Mouse (Mus musculus) embryo, embryonic 10 days (tissue): ENCODE data around the gene Hivep2.
A peak's percentile ranks its signal among the peaks of the same experiment; 100 is the strongest.

Experiments
- DNase-seq: peaks from one replicate; pipeline ENCODE4 v3.0.0-alpha.2; 2015; ENCODE audit warnings: low spot score

Gene Hivep2

GRCm38 (mm10) chr10:13965974-13966829 is at the start of gene Hivep2:
Hivep2 (plus strand) TSS chr10:13966075.
- peak; percentile 51 for DNase-seq

- peak; percentile 63 for DNase-seq
Observed at GRCm38 (mm10) chr10:13916645-13917342, 49.1 kb upstream of the Hivep2 start.

GRCm38 (mm10) chr10:13921641-13922385 is 44.1 kb upstream of the Hivep2 start:
- no peak for DNase-seq

- DNase-seq, result no peak
Observed at GRCm38 (mm10) chr10:13929306-13929705, 36.6 kb upstream of the Hivep2 start.

- DNase-seq, result no peak
Observed at GRCm38 (mm10) chr10:13932147-13932546, 33.7 kb upstream of the Hivep2 start.

GRCm38 (mm10) chr10:13933320-13933719 is 32.6 kb upstream of the Hivep2 start:
- DNase-seq, result no peak

- no peak for DNase-seq
Observed at GRCm38 (mm10) chr10:13935646-13936045, 30.2 kb upstream of the Hivep2 start.

- DNase-seq, result no peak
Observed at GRCm38 (mm10) chr10:13941406-13941805, 24.5 kb upstream of the Hivep2 start.

- DNase-seq, result peak; percentile 10
Observed at GRCm38 (mm10) chr10:13943706-13944105, 22.2 kb upstream of the Hivep2 start.

GRCm38 (mm10) chr10:13946498-13946897 is 19.4 kb upstream of the Hivep2 start:
- DNase-seq, result no peak

GRCm38 (mm10) chr10:13962965-13963364 is 2.9 kb upstream of the Hivep2 start:
- no peak for DNase-seq

- DNase-seq, result no peak
Observed at GRCm38 (mm10) chr10:13963908-13964500, 1.9 kb upstream of the Hivep2 start.

- DNase-seq, result peak; percentile 51
Observed at GRCm38 (mm10) chr10:13964501-13965281, 1.2 kb upstream of the Hivep2 start.

- DNase-seq, result peak; percentile 92
Observed at GRCm38 (mm10) chr10:13965316-13965973, 430 bp upstream of the Hivep2 start.

GRCm38 (mm10) chr10:13966830-13967450 is 1.1 kb downstream of the Hivep2 start:
- DNase-seq, result peak; percentile 55

GRCm38 (mm10) chr10:13967451-13968233 is 1.8 kb downstream of the Hivep2 start:
- DNase-seq, result peak; percentile 72

- no peak for DNase-seq
Observed at GRCm38 (mm10) chr10:13968234-13968555, 2.3 kb downstream of the Hivep2 start.

GRCm38 (mm10) chr10:13968989-13969388 is 3.1 kb downstream of the Hivep2 start:
- peak; percentile 83 for DNase-seq

GRCm38 (mm10) chr10:13970321-13970720 is 4.4 kb downstream of the Hivep2 start:
- DNase-seq, result no peak

GRCm38 (mm10) chr10:13971268-13971667 is 5.4 kb downstream of the Hivep2 start:
- no peak for DNase-seq
